Mouse (Mus musculus) megakaryocyte, embryonic 14.5 days (primary cell): ENCODE results near the gene Hist1h2bc.

Experiments used
- FLI1 ChIP-seq: IDR thresholded peaks from 2 replicates; pipeline ENCODE4 v1.6.1; 2012; ENCODE audit warnings: low read length, inconsistent platforms, mixed read lengths
- GATA1 ChIP-seq: IDR thresholded peaks from 3 replicates; pipeline ENCODE4 v1.6.1; 2012; ENCODE audit warnings: mixed read lengths, low read length, inconsistent platforms, borderline replicate concordance

DNA sequence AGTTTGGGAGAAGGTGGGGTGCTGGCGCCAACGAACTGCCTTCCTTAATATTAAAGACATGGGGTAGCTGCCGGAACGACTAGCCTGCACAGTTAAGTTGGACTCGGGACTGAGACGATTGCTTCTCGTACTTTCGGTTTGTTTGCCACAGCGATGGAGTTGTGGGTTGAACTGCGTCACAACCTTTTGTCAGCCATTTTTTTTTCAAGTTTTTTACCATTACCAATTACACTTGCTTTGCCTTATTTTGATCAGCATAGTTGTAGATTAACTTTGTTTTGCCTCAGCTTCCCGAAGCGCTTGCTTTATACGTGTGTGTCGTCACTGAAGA is 55.9 kb downstream of the Hist1h2bc start:
- no peak for TF ChIP-seq GATA1
- TF ChIP-seq FLI1, result no peak
